Mouse (Mus musculus): ENCODE results near the gene Nudt12. TPM values are rescaled to one million over a fixed set of nuclear protein-coding genes. Genes with fewer than 3 reads are reported as not detected.

The Nudt12 gene
- polyA plus RNA-seq, 1 experiment from 2014 or later, result 7.0 TPM

- H3K4me1 ChIP-seq (ENCODE audit: control insufficient read depth, insufficient read depth, low read length), result peaks cover 6% of the 10 kb centered on the region; the same call in 1 of the 2 replicates
- H3K27me3 ChIP-seq (ENCODE audit: control insufficient read depth, insufficient read depth, low read length), result no peaks in the 10 kb centered on the region
- H3K9ac ChIP-seq (ENCODE audit: low read length), result no peak overlapping the region
- H3K4me3 ChIP-seq (replicated peaks; ENCODE audit: low read length), result no peak overlapping the region
- H3K36me3 ChIP-seq (ENCODE audit: control insufficient read depth, insufficient read depth, low read length), result no peaks in the 10 kb centered on the region
- ATAC-seq (ENCODE audit: insufficient read depth, low FRiP score), result no peak
- H3K27ac ChIP-seq (ENCODE audit: low read length), result no peak overlapping the region
- no peak overlapping the region for H3K4me2 ChIP-seq (ENCODE audit: low read depth, low read length)
- 78% methylated on average over 13 of the region's 13 CpGs for WGBS
- H3K9me3 ChIP-seq (replicated peaks; ENCODE audit: control insufficient read depth, low read length), result no peaks in the 10 kb centered on the region
These were observed 1.4 kb downstream of the Nudt12 start for GRCm38 (mm10) chr17:59011546-59012307.

DNA sequence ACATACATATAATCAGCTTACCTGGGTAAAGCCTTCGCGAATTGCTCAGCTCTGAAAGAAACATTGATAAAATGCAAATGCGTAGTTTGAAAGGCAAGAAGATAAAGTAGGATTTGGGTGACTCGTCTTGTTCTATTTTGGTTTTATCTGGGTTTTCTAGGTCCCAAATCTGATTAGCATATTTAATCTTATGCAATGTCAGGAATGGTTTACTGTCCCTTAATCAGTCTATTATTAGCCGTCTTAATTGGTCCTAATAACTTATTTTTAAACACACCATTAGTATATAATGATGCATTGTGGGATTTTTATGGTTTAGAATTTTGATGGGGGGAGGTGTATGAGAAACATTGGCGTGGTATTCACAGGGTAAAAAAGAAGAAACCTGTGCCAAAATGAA lies 21.9 kb downstream of the Nudt12 start, which contains the start of gene Pdzph1:
TSS of gene Pdzph1 (minus strand) at position 101 of the 400 bp plus-strand sequence.
- Histone ChIP-seq H3K9ac (ENCODE audit: low read length) (no peak within 1 kb of the TSS), H3K4me1 (ENCODE audit: control insufficient read depth, insufficient read depth, low read length) (no peaks in the 10 kb centered on the region), H3K4me3 (replicated peaks; ENCODE audit: low read length) (no peak within 1 kb of the TSS), H3K4me2 (ENCODE audit: low read depth, low read length) (no peak within 1 kb of the TSS), H3K36me3 (ENCODE audit: control insufficient read depth, insufficient read depth, low read length) (no peaks in the 10 kb centered on the region), H3K27ac (ENCODE audit: low read length) (no peak within 1 kb of the TSS), H3K27me3 (ENCODE audit: control insufficient read depth, insufficient read depth, low read length) (no peaks in the 10 kb centered on the region), H3K9me3 (replicated peaks; ENCODE audit: control insufficient read depth, low read length) (no peaks in the 10 kb centered on the region)
- 81% methylated on average over 6 of the region's 6 CpGs for WGBS
- ATAC-seq (ENCODE audit: insufficient read depth, low FRiP score), result no peak

GRCm38 (mm10) chr17:58973237-58973636 lies 39.9 kb downstream of the Nudt12 start:
- no peak for ATAC-seq (ENCODE audit: insufficient read depth, low FRiP score)

GRCm38 (mm10) chr17:58959905-58960304 lies 53.3 kb downstream of the Nudt12 start:
- no peak for ATAC-seq (ENCODE audit: insufficient read depth, low FRiP score)
- WGBS, result 31% methylated on average over 3 of the region's 3 CpGs

More at GRCm38 (mm10) chr17:58973237-58973636, 39.9 kb downstream of the Nudt12 start:
- H3K4me2 ChIP-seq (ENCODE audit: low read depth, low read length), result no peak overlapping the region
- H3K9me3 ChIP-seq (replicated peaks; ENCODE audit: control insufficient read depth, low read length), result no peaks in the 10 kb centered on the region
- no peak overlapping the region for H3K27ac ChIP-seq (ENCODE audit: low read length)
- no peak overlapping the region for H3K9ac ChIP-seq (ENCODE audit: low read length)
- H3K36me3 ChIP-seq (ENCODE audit: control insufficient read depth, insufficient read depth, low read length), result no peaks in the 10 kb centered on the region
- WGBS, result 71% methylated on average over 5 of the region's 5 CpGs
- H3K4me1 ChIP-seq (ENCODE audit: control insufficient read depth, insufficient read depth, low read length), result no peaks in the 10 kb centered on the region
- no peaks in the 10 kb centered on the region for H3K27me3 ChIP-seq (ENCODE audit: control insufficient read depth, insufficient read depth, low read length)
- no peak overlapping the region for H3K4me3 ChIP-seq (replicated peaks; ENCODE audit: low read length)

DNA sequence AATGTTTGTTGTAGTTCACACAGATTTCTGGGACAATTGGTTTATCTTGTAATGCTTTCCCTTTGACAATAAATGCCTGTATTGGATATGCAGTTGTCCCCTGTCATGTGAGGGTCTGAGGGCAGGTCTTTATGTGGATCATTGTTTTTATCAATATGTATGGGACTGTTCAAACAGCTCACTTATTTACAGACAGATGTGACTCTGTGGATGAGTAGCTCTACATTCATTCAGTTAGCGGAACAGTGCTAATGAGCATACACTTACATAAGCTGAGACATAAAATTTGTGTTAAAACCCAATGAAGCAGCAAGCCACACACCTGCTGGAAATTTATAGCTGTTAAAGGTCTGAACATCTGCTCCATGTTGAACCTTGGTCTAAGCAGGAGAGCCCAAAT lies 56.1 kb downstream of the Nudt12 start:
- no peak overlapping the region for H3K4me2 ChIP-seq (ENCODE audit: low read depth, low read length)
- H3K27me3 ChIP-seq (ENCODE audit: control insufficient read depth, insufficient read depth, low read length), result no peaks in the 10 kb centered on the region
- no peaks in the 10 kb centered on the region for H3K36me3 ChIP-seq (ENCODE audit: control insufficient read depth, insufficient read depth, low read length)
- H3K9ac ChIP-seq (ENCODE audit: low read length), result no peak overlapping the region
- no peaks in the 10 kb centered on the region for H3K9me3 ChIP-seq (replicated peaks; ENCODE audit: control insufficient read depth, low read length)
- no peak overlapping the region for H3K27ac ChIP-seq (ENCODE audit: low read length)
- H3K4me1 ChIP-seq (ENCODE audit: control insufficient read depth, insufficient read depth, low read length), result no peaks in the 10 kb centered on the region
- ATAC-seq (ENCODE audit: insufficient read depth, low FRiP score), result no peak
- H3K4me3 ChIP-seq (replicated peaks; ENCODE audit: low read length), result no peak overlapping the region
- WGBS, result 95% methylated on average over 1 of the region's 1 CpGs

More at GRCm38 (mm10) chr17:58959905-58960304, 53.3 kb downstream of the Nudt12 start:
- Histone ChIP-seq H3K36me3 (ENCODE audit: control insufficient read depth, insufficient read depth, low read length) (no peaks in the 10 kb centered on the region), H3K4me3 (replicated peaks; ENCODE audit: low read length) (no peak overlapping the region), H3K9ac (ENCODE audit: low read length) (no peak overlapping the region), H3K9me3 (replicated peaks; ENCODE audit: control insufficient read depth, low read length) (no peaks in the 10 kb centered on the region), H3K27me3 (ENCODE audit: control insufficient read depth, insufficient read depth, low read length) (no peaks in the 10 kb centered on the region), H3K4me1 (ENCODE audit: control insufficient read depth, insufficient read depth, low read length) (no peaks in the 10 kb centered on the region), H3K4me2 (ENCODE audit: low read depth, low read length) (no peak overlapping the region), H3K27ac (ENCODE audit: low read length) (no peak overlapping the region)

Other genes starting within 250 kb of the Nudt12 start
- not detected in 2 replicates for gene Pdzph1, start 22.0 kb downstream of the Nudt12 start, polyA plus RNA-seq (2015; fragmentation: Nextera tagmentation; extraction: Ambion mirVana)

All from stomach, embryonic 16.5 days (tissue).